Mouse (Mus musculus): ENCODE results near the gene Maml3. TPM values are rescaled to one million over a fixed set of nuclear protein-coding genes. Genes with fewer than 3 reads are reported as not detected.

Gene Maml3
- polyA plus RNA-seq, 1 experiment: 3.1 TPM

GRCm38 (mm10) chr3:51881393-51881792, 223.5 kb downstream of the Maml3 start:
- Histone ChIP-seq H3K4me2 (ENCODE audit: low read depth) (no peak overlapping the region), H3K27me3 (ENCODE audit: control insufficient read depth, insufficient read depth, insufficient read length) (no peaks in the 10 kb centered on the region), H3K36me3 (ENCODE audit: control insufficient read depth, insufficient read depth) (no peaks in the 10 kb centered on the region), H3ac (ENCODE audit: control insufficient read depth, insufficient read length) (no peak overlapping the region), H3K79me2 (ENCODE audit: control insufficient read depth, insufficient read depth) (no peaks in the 10 kb centered on the region), H3K4me3 (no peak overlapping the region)
- TF ChIP-seq MYOD1 (IDR thresholded peaks at IDR 0.05; ENCODE audit: control insufficient read depth in 1 of 3, insufficient read length in 2 of 3, low read depth in 2 of 3) (no peak), POLR2A (IDR thresholded peaks at IDR 0.05; ENCODE audit: insufficient read length, low read depth) (no peak), POLR2AphosphoS2 (IDR thresholded peaks at IDR 0.05; ENCODE audit: insufficient read length, low read depth) (no peak)

- H3ac ChIP-seq (ENCODE audit: control insufficient read depth, insufficient read length): no peak overlapping the region
- H3K4me2 ChIP-seq (ENCODE audit: low read depth): no peak overlapping the region
- no peaks in the 10 kb centered on the region for H3K79me2 ChIP-seq (ENCODE audit: control insufficient read depth, insufficient read depth)
- H3K27me3 ChIP-seq (ENCODE audit: control insufficient read depth, insufficient read depth, insufficient read length): no peaks in the 10 kb centered on the region
- no peak overlapping the region for H3K4me3 ChIP-seq
- no peak for TF ChIP-seq POLR2A (IDR thresholded peaks at IDR 0.05; ENCODE audit: insufficient read length, low read depth)
- TF ChIP-seq CEBPB (IDR thresholded peaks at IDR 0.05; ENCODE audit: insufficient read depth, poor library complexity, severe bottlenecking): no peak
- TF ChIP-seq TCF12 (IDR thresholded peaks at IDR 0.05; ENCODE audit: insufficient read depth, poor library complexity, severe bottlenecking): no peak
- no peak for TF ChIP-seq E2F4 (IDR thresholded peaks at IDR 0.05; ENCODE audit: insufficient read depth)
- no peaks in the 10 kb centered on the region for H3K36me3 ChIP-seq (ENCODE audit: control insufficient read depth, insufficient read depth)
These were observed 224.3 kb downstream of the Maml3 start for GRCm38 (mm10) chr3:51880506-51881036.

- no peak for TF ChIP-seq MYOG (IDR thresholded peaks at IDR 0.05; ENCODE audit: control insufficient read depth in 1 of 3, insufficient read depth in 1 of 3, insufficient read length in 2 of 3, low read depth in 2 of 3)
- TF ChIP-seq REST (IDR thresholded peaks at IDR 0.05; ENCODE audit: insufficient read depth, insufficient read length): no peak
- no peak for TF ChIP-seq POLR2A (IDR thresholded peaks at IDR 0.05; ENCODE audit: insufficient read length, low read depth)
- no peak for TF ChIP-seq CEBPB (IDR thresholded peaks at IDR 0.05; ENCODE audit: insufficient read depth, poor library complexity, severe bottlenecking)
- TF ChIP-seq POLR2AphosphoS2 (IDR thresholded peaks at IDR 0.05; ENCODE audit: insufficient read length, low read depth): no peak
- TF ChIP-seq TCF3 (IDR thresholded peaks at IDR 0.05; ENCODE audit: insufficient read length, low read depth): no peak
- TF ChIP-seq TCF12 (IDR thresholded peaks at IDR 0.05; ENCODE audit: insufficient read depth, poor library complexity, severe bottlenecking): no peak
- no peak for TF ChIP-seq MYOD1 (IDR thresholded peaks at IDR 0.05; ENCODE audit: control insufficient read depth in 1 of 3, insufficient read length in 2 of 3, low read depth in 2 of 3)
- TF ChIP-seq MAX (IDR thresholded peaks at IDR 0.05; ENCODE audit: low read depth): no peak
- no peak for TF ChIP-seq SRF (IDR thresholded peaks at IDR 0.05; ENCODE audit: control insufficient read depth, insufficient read length, low read depth)
- TF ChIP-seq E2F4 (IDR thresholded peaks at IDR 0.05; ENCODE audit: insufficient read depth): no peak
- no peak for TF ChIP-seq USF1 (IDR thresholded peaks at IDR 0.05; ENCODE audit: low read depth)
- Histone ChIP-seq H3ac (ENCODE audit: control insufficient read depth, insufficient read length) (no peak overlapping the region), H3K4me3 (no peak overlapping the region), H3K36me3 (ENCODE audit: control insufficient read depth, insufficient read depth) (no peaks in the 10 kb centered on the region), H3K27me3 (ENCODE audit: control insufficient read depth, insufficient read depth, insufficient read length) (no peaks in the 10 kb centered on the region), H3K4me2 (ENCODE audit: low read depth) (no peak overlapping the region), H3K79me2 (ENCODE audit: control insufficient read depth, insufficient read depth) (no peaks in the 10 kb centered on the region)
These were observed 225.7 kb downstream of the Maml3 start for GRCm38 (mm10) chr3:51879211-51879610.

GRCm38 (mm10) chr3:51878577-51878976, 226.3 kb downstream of the Maml3 start:
- H3K27me3 ChIP-seq (ENCODE audit: control insufficient read depth, insufficient read depth, insufficient read length): no peaks in the 10 kb centered on the region
- no peaks in the 10 kb centered on the region for H3K36me3 ChIP-seq (ENCODE audit: control insufficient read depth, insufficient read depth)
- no peak overlapping the region for H3ac ChIP-seq (ENCODE audit: control insufficient read depth, insufficient read length)
- no peak for TF ChIP-seq TCF3 (IDR thresholded peaks at IDR 0.05; ENCODE audit: insufficient read length, low read depth)
- no peak for TF ChIP-seq REST (IDR thresholded peaks at IDR 0.05; ENCODE audit: insufficient read depth, insufficient read length)
- no peak for TF ChIP-seq USF1 (IDR thresholded peaks at IDR 0.05; ENCODE audit: low read depth)
- no peak for TF ChIP-seq MYOG (IDR thresholded peaks at IDR 0.05; ENCODE audit: control insufficient read depth in 1 of 3, insufficient read depth in 1 of 3, insufficient read length in 2 of 3, low read depth in 2 of 3)
- TF ChIP-seq POLR2AphosphoS2 (IDR thresholded peaks at IDR 0.05; ENCODE audit: insufficient read length, low read depth): no peak
- no peak for TF ChIP-seq MAX (IDR thresholded peaks at IDR 0.05; ENCODE audit: low read depth)
- H3K79me2 ChIP-seq (ENCODE audit: control insufficient read depth, insufficient read depth): no peaks in the 10 kb centered on the region
- no peak overlapping the region for H3K4me3 ChIP-seq
- no peak overlapping the region for H3K4me2 ChIP-seq (ENCODE audit: low read depth)

GRCm38 (mm10) chr3:51876729-51877128, 228.1 kb downstream of the Maml3 start:
- TF ChIP-seq POLR2AphosphoS2 (IDR thresholded peaks at IDR 0.05; ENCODE audit: insufficient read length, low read depth): no peak
- TF ChIP-seq USF1 (IDR thresholded peaks at IDR 0.05; ENCODE audit: low read depth): no peak
- TF ChIP-seq MAX (IDR thresholded peaks at IDR 0.05; ENCODE audit: low read depth): no peak
- no peak for TF ChIP-seq TCF3 (IDR thresholded peaks at IDR 0.05; ENCODE audit: insufficient read length, low read depth)
- TF ChIP-seq CEBPB (IDR thresholded peaks at IDR 0.05; ENCODE audit: insufficient read depth, poor library complexity, severe bottlenecking): no peak
- no peak overlapping the region for H3K4me3 ChIP-seq
- H3K27me3 ChIP-seq (ENCODE audit: control insufficient read depth, insufficient read depth, insufficient read length): no peaks in the 10 kb centered on the region

More at GRCm38 (mm10) chr3:51876729-51877128, 228.1 kb downstream of the Maml3 start:
- Histone ChIP-seq H3K36me3 (ENCODE audit: control insufficient read depth, insufficient read depth) (no peaks in the 10 kb centered on the region), H3K4me2 (ENCODE audit: low read depth) (no peak overlapping the region), H3ac (ENCODE audit: control insufficient read depth, insufficient read length) (no peak overlapping the region), H3K79me2 (ENCODE audit: control insufficient read depth, insufficient read depth) (no peaks in the 10 kb centered on the region)

Measured in myocyte (in vitro differentiated cells).